Mouse (Mus musculus) liver, embryonic 16.5 days (tissue): Measurements from ENCODE around the gene Golt1b. TPM values are rescaled to one million over a fixed set of nuclear protein-coding genes. Genes with fewer than 3 reads are reported as not detected.
"Not testable (repeated sequence)": the region's sequence is repeated elsewhere in the genome, so short reads cannot be mapped to it uniquely, and the experiment has no call there.

Experiments used
- ATAC-seq: fragments of 200-750 bp; cut with Nextera tagmentation; 2 replicates; pipeline ENCODE4 v1.8.0; 2017; ENCODE audit warnings: low read depth, mild to moderate bottlenecking, moderate number of reproducible peaks, moderate library complexity
- H3K27ac ChIP-seq: fragments of 300-500 bp; sonication (generic); 2 replicates; pipeline ENCODE4 v1.5.1; 2014; ENCODE audit warnings: mild to moderate bottlenecking, low read length
- H3K27me3 ChIP-seq: fragments of 300-500 bp; sonication (generic); 2 replicates; pipeline ENCODE4 v1.6.1; 2014; ENCODE audit warnings: low read depth, low read length, mixed read lengths; ENCODE audit not compliant: control insufficient read depth, insufficient read depth
- H3K36me3 ChIP-seq: fragments of 300-500 bp; sonication (generic); 2 replicates; pipeline ENCODE4 v1.6.1; 2014; ENCODE audit warnings: mild to moderate bottlenecking; ENCODE audit not compliant: control insufficient read depth, insufficient read depth
- H3K4me1 ChIP-seq: fragments of 300-500 bp; sonication (generic); 2 replicates; pipeline ENCODE4 v1.6.1; 2014; ENCODE audit warnings: low read depth, low read length, mixed read lengths; ENCODE audit not compliant: control insufficient read depth
- H3K4me2 ChIP-seq: fragments of 300-500 bp; sonication (generic); 2 replicates; pipeline ENCODE4 v1.6.1; 2014; ENCODE audit warnings: low read depth, low read length, mixed read lengths
- H3K4me3 ChIP-seq: fragments of 300-500 bp; sonication (generic); 2 replicates; pipeline ENCODE4 v1.5.1; 2014; ENCODE audit warnings: low read depth, mild to moderate bottlenecking, low read length
- H3K9ac ChIP-seq: fragments of 300-500 bp; sonication (generic); 2 replicates; pipeline ENCODE4 v1.6.1; 2014; ENCODE audit warnings: low read depth, low read length
- H3K9me3 ChIP-seq: fragments of 300-500 bp; sonication (generic); replicated peaks from 2 replicates; pipeline ENCODE4 v1.6.1; 2016; ENCODE audit warnings: low read length; ENCODE audit not compliant: control insufficient read depth
- WGBS: fragments of 180-500 bp; shearing (Covaris S2); extraction: QIAGEN DNeasy Blood & Tissue Kit; methylation state at CpG from one replicate; pipeline ENCODE4 v1.1.7; 2014; ENCODE audit not compliant: insufficient replicate concordance; 5-methylcytosine and 5-hydroxymethylcytosine counted together
- polyA plus RNA-seq: library from polyadenylated mRNA; unstranded; fragments of >200 nt; fragmentation: Nextera tagmentation; extraction: Ambion mirVana; gene quantifications from 2 replicates; pipeline ENCODE4 v1.2.1, GENCODE M21; 2015

Gene Golt1b
- 26.1 and 27.3 TPM in 2 replicates for polyA plus RNA-seq

- peak within 1 kb of the TSS; percentile 96 for H3K4me3 ChIP-seq
- no peaks in the 10 kb centered on the region for H3K9me3 ChIP-seq
- H3K4me1 ChIP-seq: peaks cover 12% of the 10 kb centered on the region
- peak; percentile 99 for ATAC-seq
- H3K4me2 ChIP-seq: peak within 1 kb of the TSS; percentile 92
- peak within 1 kb of the TSS; percentile 88 for H3K9ac ChIP-seq
- no peaks in the 10 kb centered on the region for H3K27me3 ChIP-seq
- peak within 1 kb of the TSS; percentile 64 for H3K27ac ChIP-seq
- no peaks in the 10 kb centered on the region for H3K36me3 ChIP-seq
- under 1% methylated on average over 86 of the region's 87 CpGs for WGBS
These were observed at the start of gene Golt1b, which contains the start of gene Recql for GRCm38 (mm10) chr6:142387011-142387754. Gene Golt1b (plus strand): TSS chr6:142387221. Gene Recql (minus strand): TSS chr6:142387087.

GRCm38 (mm10) chr6:142338961-142339360, 48.1 kb upstream of the Golt1b start:
- H3K4me2 ChIP-seq: no peak overlapping the region
- no peaks in the 10 kb centered on the region for H3K27me3 ChIP-seq
- H3K36me3 ChIP-seq: no peaks in the 10 kb centered on the region
- no peak for ATAC-seq
- H3K27ac ChIP-seq: no peak overlapping the region
- no peaks in the 10 kb centered on the region for H3K4me1 ChIP-seq
- H3K4me3 ChIP-seq: no peak overlapping the region
- 33% methylated on average over 2 of the region's 2 CpGs for WGBS
- H3K9me3 ChIP-seq: no peaks in the 10 kb centered on the region
- no peak overlapping the region for H3K9ac ChIP-seq

- 16% methylated on average over 2 of the region's 2 CpGs for WGBS
- Histone ChIP-seq H3K4me1 (no peaks in the 10 kb centered on the region), H3K4me2 (no peak overlapping the region), H3K9ac (no peak overlapping the region), H3K4me3 (no peak overlapping the region), H3K27ac (no peak overlapping the region), H3K9me3 (no peaks in the 10 kb centered on the region), H3K36me3 (no peaks in the 10 kb centered on the region), H3K27me3 (no peaks in the 10 kb centered on the region)
- ATAC-seq: no peak
These were observed 47.4 kb upstream of the Golt1b start for GRCm38 (mm10) chr6:142339576-142339975.

- ATAC-seq: no peak
- WGBS: 45% methylated on average over 2 of the region's 2 CpGs
- Histone ChIP-seq H3K27ac (no peak overlapping the region), H3K27me3 (no peaks in the 10 kb centered on the region), H3K4me3 (no peak overlapping the region), H3K36me3 (no peaks in the 10 kb centered on the region), H3K9me3 (no peaks in the 10 kb centered on the region), H3K4me1 (peaks cover 11% of the 10 kb centered on the region), H3K4me2 (no peak overlapping the region), H3K9ac (no peak overlapping the region)
These were observed 43.5 kb upstream of the Golt1b start for GRCm38 (mm10) chr6:142343561-142343960.

- H3K4me3 ChIP-seq: peak within 1 kb of the TSS; percentile 85
- peaks cover 11% of the 10 kb centered on the region for H3K4me1 ChIP-seq
- H3K4me2 ChIP-seq: peak within 1 kb of the TSS; percentile 69
- peak; percentile 92 for ATAC-seq
- H3K9me3 ChIP-seq: no peaks in the 10 kb centered on the region
- H3K27me3 ChIP-seq: no peaks in the 10 kb centered on the region
- peak within 1 kb of the TSS; percentile 75 for H3K9ac ChIP-seq
- WGBS: under 1% methylated on average over 48 of the region's 48 CpGs
- H3K27ac ChIP-seq: peak within 1 kb of the TSS; percentile 83
- H3K36me3 ChIP-seq: no peaks in the 10 kb centered on the region
These were observed 41.5 kb upstream of the Golt1b start, which contains the start of gene Pyroxd1 for GRCm38 (mm10) chr6:142345440-142346038. Gene Pyroxd1 (plus strand): TSS chr6:142345654.

- H3K9ac ChIP-seq: peak overlapping the region; percentile 75
- H3K4me2 ChIP-seq: peak overlapping the region; percentile 69
- peak overlapping the region; percentile 83 for H3K27ac ChIP-seq
- ATAC-seq: no peak
- WGBS: 35% methylated on average over 12 of the region's 12 CpGs
- peaks cover 11% of the 10 kb centered on the region for H3K4me1 ChIP-seq
- peaks cover 5% of the 10 kb centered on the region for H3K36me3 ChIP-seq
- peak overlapping the region; percentile 85 for H3K4me3 ChIP-seq
- no peaks in the 10 kb centered on the region for H3K9me3 ChIP-seq
- no peaks in the 10 kb centered on the region for H3K27me3 ChIP-seq
These were observed 40.6 kb upstream of the Golt1b start for GRCm38 (mm10) chr6:142346181-142347110.

- ATAC-seq: peak; percentile 28
- no peak overlapping the region for H3K4me2 ChIP-seq
- peak overlapping the region; percentile 21 for H3K27ac ChIP-seq
- H3K9ac ChIP-seq: no peak overlapping the region
- H3K4me3 ChIP-seq: no peak overlapping the region
- peaks cover 11% of the 10 kb centered on the region for H3K4me1 ChIP-seq
- H3K27me3 ChIP-seq: no peaks in the 10 kb centered on the region
- H3K36me3 ChIP-seq: peaks cover 6% of the 10 kb centered on the region
- no peaks in the 10 kb centered on the region for H3K9me3 ChIP-seq
- WGBS: 63% methylated on average over 11 of the region's 11 CpGs
These were observed 39.3 kb upstream of the Golt1b start for GRCm38 (mm10) chr6:142347431-142348385.

GRCm38 (mm10) chr6:142352099-142352498, 34.9 kb upstream of the Golt1b start:
- WGBS: 57% methylated on average over 3 of the region's 3 CpGs
- H3K27ac ChIP-seq, H3K4me1 ChIP-seq, H3K27me3 ChIP-seq, H3K4me3 ChIP-seq, H3K4me2 ChIP-seq, H3K9me3 ChIP-seq, H3K36me3 ChIP-seq, H3K9ac ChIP-seq: not testable (repeated sequence)
- peak; percentile 28; the same call in 1 of the 2 replicates for ATAC-seq
